Mouse (Mus musculus) CD8-positive naive resting alpha-beta T cell, adult 57 days (primary cell): ENCODE results near the gene Map6d1. TPM values are rescaled to one million over a fixed set of nuclear protein-coding genes. Genes with fewer than 3 reads are reported as not detected.

Experiments
- total RNA-seq: library from RNA; stranded (reverse); gene quantifications from one replicate; pipeline ENCODE4 v1.2.4, GENCODE M21; 2023

Gene Map6d1
- not detected for total RNA-seq

DNA sequence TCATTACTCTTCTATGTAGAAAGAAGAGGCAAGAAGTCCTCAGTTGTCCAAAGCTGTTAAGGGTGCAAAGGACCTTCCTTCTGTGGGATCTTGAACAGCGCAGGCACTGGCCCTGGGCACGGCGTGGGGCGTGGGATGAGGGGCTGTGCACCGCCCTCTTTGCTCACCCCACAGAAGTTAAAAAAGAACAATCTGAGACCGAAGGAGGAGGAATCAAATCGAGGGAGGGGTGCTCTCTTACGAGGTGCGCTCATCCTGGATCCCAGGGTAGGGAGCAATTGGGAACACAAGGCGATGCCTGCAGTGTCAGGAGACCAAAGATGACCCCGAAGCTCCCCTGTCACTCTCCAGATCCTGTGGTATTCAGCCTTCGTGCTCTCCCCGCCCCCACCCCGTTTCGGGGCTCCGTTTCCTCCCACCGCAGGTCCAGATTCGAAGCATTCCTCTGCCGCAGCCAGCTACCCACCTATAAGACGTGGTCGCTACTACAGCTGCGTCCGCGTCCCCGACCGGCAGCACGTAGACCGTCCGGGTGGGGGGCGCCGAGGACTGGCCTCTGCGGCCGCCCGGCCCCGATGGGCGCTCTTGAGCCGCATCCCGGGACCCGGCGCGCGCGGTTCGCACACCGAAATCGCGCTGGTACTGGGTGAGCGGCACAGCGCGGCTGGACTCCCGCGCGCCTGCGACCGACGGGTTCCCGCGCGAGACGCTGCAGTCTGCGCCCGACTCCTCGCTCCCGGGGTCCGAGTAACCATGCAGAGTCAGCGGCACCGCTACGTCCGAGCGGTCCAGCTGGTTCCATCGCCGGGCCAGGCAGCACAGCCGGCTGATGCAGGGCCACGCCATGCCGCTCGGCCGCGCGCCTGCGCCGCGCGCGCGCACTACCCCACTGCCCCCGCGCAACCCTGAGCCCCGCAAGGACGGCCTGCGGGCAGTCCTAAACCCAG lies at the start of gene Map6d1:
Map6d1 (minus strand) TSS at position 891 of the 947 bp plus-strand sequence.

Other genes with a start within 250 kb of the Map6d1 start
- 208 TPM for gene Klhl24, start 143.8 kb downstream of the Map6d1 start, total RNA-seq
- 92.3 TPM for gene Yeats2, start 100.3 kb downstream of the Map6d1 start, total RNA-seq
- gene Parl, start 61.0 kb upstream of the Map6d1 start, total RNA-seq: 82.8 TPM
- not detected for gene Cyp2ab1, start 84.0 kb upstream of the Map6d1 start, total RNA-seq
- 77.7 TPM for gene Abcc5, start 185.0 kb upstream of the Map6d1 start, total RNA-seq